Mouse (Mus musculus) lung, postnatal 10 days (tissue): ENCODE data around the gene Lmo7.
A peak's percentile ranks its signal among the peaks of the same experiment; 100 is the strongest.

ENCODE experiments used
- DNase-seq: peaks from one replicate; pipeline ENCODE4 v3.0.0; 2021

The Lmo7 gene

GRCm38 (mm10) chr14:101729237-101729971 is at the start of gene Lmo7, which contains the start of gene Gm9922:
Lmo7 (plus strand) TSS chr14:101729957.
Gm9922 (minus strand) TSS chr14:101729814.
- DNase-seq, result peak; percentile 72

- DNase-seq, result no peak
Measured at GRCm38 (mm10) chr14:101687696-101688095, 42.1 kb upstream of the Lmo7 start.

GRCm38 (mm10) chr14:101688406-101688805 is 41.4 kb upstream of the Lmo7 start:
- no peak for DNase-seq

GRCm38 (mm10) chr14:101704479-101704878 is 25.3 kb upstream of the Lmo7 start:
- no peak for DNase-seq

GRCm38 (mm10) chr14:101707088-101707487 is 22.7 kb upstream of the Lmo7 start:
- no peak for DNase-seq

GRCm38 (mm10) chr14:101714414-101714813 is 15.3 kb upstream of the Lmo7 start:
- no peak for DNase-seq

GRCm38 (mm10) chr14:101729972-101730692 is 375 bp downstream of the Lmo7 start:
- no peak for DNase-seq

- no peak for DNase-seq
Measured at GRCm38 (mm10) chr14:101733542-101734303, 4.0 kb downstream of the Lmo7 start.

GRCm38 (mm10) chr14:101737501-101737900 is 7.7 kb downstream of the Lmo7 start:
- no peak for DNase-seq

GRCm38 (mm10) chr14:101746635-101747034 is 16.9 kb downstream of the Lmo7 start:
- no peak for DNase-seq

- DNase-seq, result no peak
Measured at GRCm38 (mm10) chr14:101747811-101748210, 18.1 kb downstream of the Lmo7 start.

GRCm38 (mm10) chr14:101748436-101748835 is 18.7 kb downstream of the Lmo7 start:
- DNase-seq, result no peak

GRCm38 (mm10) chr14:101750910-101751309 is 21.2 kb downstream of the Lmo7 start:
- no peak for DNase-seq

- no peak for DNase-seq
Measured at GRCm38 (mm10) chr14:101755425-101755824, 25.7 kb downstream of the Lmo7 start.

GRCm38 (mm10) chr14:101762267-101762666 is 32.5 kb downstream of the Lmo7 start:
- DNase-seq, result no peak

GRCm38 (mm10) chr14:101763762-101764295 is 34.1 kb downstream of the Lmo7 start:
- no peak for DNase-seq

- DNase-seq, result no peak
Measured at GRCm38 (mm10) chr14:101771336-101771735, 41.6 kb downstream of the Lmo7 start.

GRCm38 (mm10) chr14:101771756-101772155 is 42.0 kb downstream of the Lmo7 start:
- no peak for DNase-seq

GRCm38 (mm10) chr14:101774631-101775030 is 44.9 kb downstream of the Lmo7 start:
- DNase-seq, result peak; percentile 39

GRCm38 (mm10) chr14:101776296-101777128 is 46.8 kb downstream of the Lmo7 start:
- DNase-seq, result no peak

- no peak for DNase-seq
Measured at GRCm38 (mm10) chr14:101777129-101777493, 47.4 kb downstream of the Lmo7 start.

GRCm38 (mm10) chr14:101778426-101778825 is 48.7 kb downstream of the Lmo7 start:
- no peak for DNase-seq
